Mouse (Mus musculus) testis, adult 2 months (tissue): ENCODE measurements at regions not wholly inside any gene's neighbourhood (a gene's known extent, or its start where the extent isn't known, plus 50 kb on each side); places are given as distances from the start of the nearest gene placed in this dataset.
A peak's percentile ranks its signal among the peaks of the same experiment; 100 is the strongest.

Experiments
- H3K27ac ChIP-seq: fragments of 200-500 bp; 2 replicates; pipeline ENCODE4 v1.5.1; 2012; ENCODE audit warnings: low read depth, low read length; ENCODE audit not compliant: control insufficient read depth, insufficient read depth
- H3K27me3 ChIP-seq: fragments of 200-500 bp; 2 replicates; pipeline ENCODE4 v1.6.1; 2012; ENCODE audit warnings: mild to moderate bottlenecking, low read length, moderate library complexity; ENCODE audit not compliant: control insufficient read depth, insufficient read depth
- H3K36me3 ChIP-seq: fragments of 200-500 bp; 2 replicates; pipeline ENCODE4 v1.6.1; 2012; ENCODE audit warnings: mild to moderate bottlenecking, low read length; ENCODE audit not compliant: control insufficient read depth, insufficient read depth
- H3K4me1 ChIP-seq: fragments of 200-500 bp; 2 replicates; pipeline ENCODE4 v1.6.1; 2012; ENCODE audit warnings: low read length; ENCODE audit not compliant: control insufficient read depth, insufficient read depth
- H3K4me3 ChIP-seq: fragments of 200-500 bp; 2 replicates; pipeline ENCODE4 v1.5.1; 2012; ENCODE audit warnings: low read depth, mild to moderate bottlenecking, low read length, moderate library complexity, mixed read lengths; ENCODE audit not compliant: control insufficient read depth
- CTCF ChIP-seq: fragments of 200-500 bp; IDR thresholded peaks from 2 replicates; pipeline ENCODE4 v1.5.1; 2012; ENCODE audit warnings: low read depth, mild to moderate bottlenecking, inconsistent platforms, low read length, moderate library complexity; ENCODE audit not compliant: control insufficient read depth, insufficient read depth, insufficient replicate concordance
- POLR2A ChIP-seq: fragments of 200-500 bp; IDR thresholded peaks from 2 replicates; pipeline ENCODE4 v1.6.1; 2012; ENCODE audit warnings: low read depth, mild to moderate bottlenecking, inconsistent platforms, low read length, moderate library complexity; ENCODE audit not compliant: control insufficient read depth

- Histone ChIP-seq H3K4me3 (no peak overlapping the region), H3K27me3 (no peaks in the 10 kb centered on the region), H3K36me3 (no peaks in the 10 kb centered on the region), H3K4me1 (no peaks in the 10 kb centered on the region), H3K27ac (no peak overlapping the region)
- TF ChIP-seq CTCF (no peak), POLR2A (no peak)
Observed at GRCm38 (mm10) chr3:120861641-120862040, 309.9 kb downstream of the Rwdd3 start.

DNA sequence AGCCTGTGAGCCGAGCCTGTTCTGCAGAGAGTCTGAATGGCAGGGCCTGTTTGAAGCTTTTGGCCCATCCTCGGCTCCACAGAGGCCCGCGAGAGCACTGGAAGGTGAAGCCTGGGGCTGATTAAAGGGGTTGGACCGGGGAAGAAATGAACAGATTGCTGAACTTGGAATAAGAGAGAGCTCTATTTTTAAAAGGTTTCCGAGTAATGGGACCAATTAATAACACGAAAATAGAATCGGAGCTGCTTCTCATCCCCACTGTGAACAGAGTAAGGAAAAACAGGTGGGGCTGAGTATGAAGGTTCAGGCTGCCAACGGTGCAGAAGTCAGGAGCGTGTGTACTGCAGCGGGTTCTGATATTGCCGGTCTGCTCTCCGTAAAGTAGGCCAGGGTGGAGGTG, 313.2 kb downstream of the Rwdd3 start:
- no peaks in the 10 kb centered on the region for H3K36me3 ChIP-seq
- no peak overlapping the region for H3K27ac ChIP-seq
- TF ChIP-seq POLR2A (no peak), CTCF (no peak)
- H3K4me1 ChIP-seq: no peaks in the 10 kb centered on the region
- H3K27me3 ChIP-seq: no peaks in the 10 kb centered on the region
- no peak overlapping the region for H3K4me3 ChIP-seq

- no peak for TF ChIP-seq CTCF
- no peak for TF ChIP-seq POLR2A
- no peaks in the 10 kb centered on the region for H3K4me1 ChIP-seq
- no peaks in the 10 kb centered on the region for H3K36me3 ChIP-seq
- H3K27me3 ChIP-seq: no peaks in the 10 kb centered on the region
- H3K27ac ChIP-seq: no peak overlapping the region
- no peak overlapping the region for H3K4me3 ChIP-seq
Observed at GRCm38 (mm10) chr3:120854322-120854721, 317.2 kb downstream of the Rwdd3 start.

DNA sequence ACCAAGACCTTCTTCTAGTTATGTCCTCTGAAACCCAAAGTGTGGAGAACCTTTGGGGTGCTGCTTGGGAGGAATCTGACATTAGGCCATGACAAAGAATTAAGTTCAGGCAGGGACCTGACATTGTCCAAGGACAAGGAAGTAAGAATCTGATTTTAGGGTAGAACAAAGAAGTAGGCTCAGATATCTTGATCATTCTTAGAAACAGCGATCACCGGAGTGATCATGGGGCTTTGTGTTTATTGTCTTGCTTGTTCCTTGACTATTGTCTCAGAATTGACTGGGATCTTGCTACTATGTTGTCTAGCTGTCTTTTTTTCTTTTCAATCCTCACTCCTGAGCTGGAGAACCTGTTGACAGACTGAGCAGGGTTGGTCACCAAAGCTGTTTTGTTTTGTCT, 327.9 kb downstream of the Rwdd3 start:
- no peak overlapping the region for H3K4me3 ChIP-seq
- no peaks in the 10 kb centered on the region for H3K4me1 ChIP-seq
- H3K27ac ChIP-seq: no peak overlapping the region
- H3K36me3 ChIP-seq: no peaks in the 10 kb centered on the region
- TF ChIP-seq POLR2A: no peak
- no peak for TF ChIP-seq CTCF
- no peaks in the 10 kb centered on the region for H3K27me3 ChIP-seq

- H3K27me3 ChIP-seq: no peaks in the 10 kb centered on the region
- peak overlapping the region; percentile 65 for H3K4me3 ChIP-seq
- H3K36me3 ChIP-seq: no peaks in the 10 kb centered on the region
- no peak for TF ChIP-seq CTCF
- TF ChIP-seq POLR2A: no peak
- no peak overlapping the region for H3K27ac ChIP-seq
- no peaks in the 10 kb centered on the region for H3K4me1 ChIP-seq
Observed at GRCm38 (mm10) chr3:120823536-120823935, 348.0 kb downstream of the Rwdd3 start.

DNA sequence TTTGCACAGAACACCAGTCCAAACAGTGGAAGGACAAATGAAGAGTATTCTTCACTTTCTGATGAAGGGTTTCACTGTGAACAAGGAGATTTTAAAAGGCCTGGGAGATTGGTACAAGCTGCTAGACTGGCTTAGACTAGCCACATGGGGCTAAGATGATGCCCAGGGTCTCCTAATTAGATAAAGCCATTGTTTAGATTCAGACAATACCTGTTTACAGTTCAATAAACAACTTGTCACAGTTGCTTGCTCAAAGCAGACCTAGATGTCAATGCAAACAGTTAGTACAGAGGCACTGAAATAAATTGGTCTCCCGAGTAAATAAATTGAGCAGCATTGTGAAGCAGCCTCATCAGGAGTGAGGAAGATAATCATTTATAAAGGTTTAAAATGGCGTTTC, 359.6 kb downstream of the Rwdd3 start:
- H3K27ac ChIP-seq: no peak overlapping the region
- no peaks in the 10 kb centered on the region for H3K27me3 ChIP-seq
- H3K4me1 ChIP-seq: no peaks in the 10 kb centered on the region
- H3K4me3 ChIP-seq: no peak overlapping the region
- TF ChIP-seq CTCF: no peak
- no peak for TF ChIP-seq POLR2A
- no peaks in the 10 kb centered on the region for H3K36me3 ChIP-seq

- no peak for TF ChIP-seq CTCF
- TF ChIP-seq POLR2A: no peak
- no peaks in the 10 kb centered on the region for H3K27me3 ChIP-seq
- no peaks in the 10 kb centered on the region for H3K36me3 ChIP-seq
- H3K4me3 ChIP-seq: no peak overlapping the region
- no peaks in the 10 kb centered on the region for H3K4me1 ChIP-seq
- H3K27ac ChIP-seq: no peak overlapping the region
Observed at GRCm38 (mm10) chr3:120810527-120810926, 361.0 kb downstream of the Rwdd3 start.

DNA sequence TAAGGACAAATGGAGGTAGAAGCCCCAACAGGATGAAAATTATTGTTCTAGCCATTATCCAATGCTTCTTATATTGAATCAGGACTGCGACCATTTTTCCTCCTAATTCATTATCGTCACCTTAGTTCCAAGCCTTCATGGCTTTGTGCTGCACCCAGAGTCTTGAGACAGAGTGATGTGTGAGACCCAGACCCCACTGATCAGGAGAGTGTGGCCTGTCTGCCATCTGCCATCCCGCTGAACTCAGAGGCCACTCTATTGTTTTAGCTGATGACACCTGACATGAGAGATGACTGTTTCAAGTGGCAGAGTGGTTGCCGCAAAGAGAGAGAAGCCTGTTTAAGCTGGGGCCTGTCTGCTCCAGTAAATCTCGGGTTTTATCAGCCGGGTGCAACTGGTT, 361.4 kb downstream of the Rwdd3 start:
- Histone ChIP-seq H3K36me3 (no peaks in the 10 kb centered on the region), H3K27me3 (no peaks in the 10 kb centered on the region), H3K27ac (no peak overlapping the region), H3K4me3 (no peak overlapping the region), H3K4me1 (no peaks in the 10 kb centered on the region)
- TF ChIP-seq POLR2A: no peak
- TF ChIP-seq CTCF: no peak
